Mouse (Mus musculus): ENCODE data around the gene P2ry12.

Gene P2ry12

GRCm38 (mm10) chr3:59234878-59235277, 27.8 kb downstream of the P2ry12 start:
- DNase-seq (ENCODE audit: low spot score in 2 of 2): no peak

GRCm38 (mm10) chr3:59230912-59231311, 31.8 kb downstream of the P2ry12 start:
- peak in 1 of 2 experiments; percentile 46 for DNase-seq (ENCODE audit: low spot score in 2 of 2)

GRCm38 (mm10) chr3:59228730-59229551, 33.7 kb downstream of the P2ry12 start:
- peak in 1 of 2 experiments; percentile 51 for DNase-seq (ENCODE audit: low spot score in 2 of 2)

GRCm38 (mm10) chr3:59227696-59228095, 35.0 kb downstream of the P2ry12 start:
- DNase-seq (ENCODE audit: low spot score in 2 of 2): no peak

GRCm38 (mm10) chr3:59225411-59225810, 37.3 kb downstream of the P2ry12 start:
- no peak for DNase-seq (ENCODE audit: low spot score in 2 of 2)

GRCm38 (mm10) chr3:59222303-59222702, 40.4 kb downstream of the P2ry12 start:
- DNase-seq (ENCODE audit: low spot score in 2 of 2): no peak

GRCm38 (mm10) chr3:59219326-59219725, 43.3 kb downstream of the P2ry12 start:
- DNase-seq (ENCODE audit: low spot score in 2 of 2): no peak

- DNase-seq (ENCODE audit: low spot score in 2 of 2): no peak
Measured at GRCm38 (mm10) chr3:59217211-59217610, 45.5 kb downstream of the P2ry12 start.

- no peak for DNase-seq (ENCODE audit: low spot score in 2 of 2)
Measured at GRCm38 (mm10) chr3:59212404-59212803, 50.3 kb downstream of the P2ry12 start.

GRCm38 (mm10) chr3:59211784-59212183, 50.9 kb downstream of the P2ry12 start:
- no peak for DNase-seq (ENCODE audit: low spot score in 2 of 2)

- no peak for DNase-seq (ENCODE audit: low spot score in 2 of 2)
Measured at GRCm38 (mm10) chr3:59210727-59211126, 51.9 kb downstream of the P2ry12 start, which contains the start of gene P2ry13. Gene P2ry13 (minus strand): TSS chr3:59210882.

- no peak for DNase-seq (ENCODE audit: low spot score in 2 of 2)
Measured at GRCm38 (mm10) chr3:59210089-59210488, 52.6 kb downstream of the P2ry12 start.

- DNase-seq (ENCODE audit: low spot score in 2 of 2): peak in 1 of 2 experiments; percentile 47
Measured at GRCm38 (mm10) chr3:59208650-59209548, 53.8 kb downstream of the P2ry12 start.

GRCm38 (mm10) chr3:59205941-59206340, 56.7 kb downstream of the P2ry12 start:
- DNase-seq (ENCODE audit: low spot score in 2 of 2): no peak

- DNase-seq (ENCODE audit: low spot score in 2 of 2): no peak
Measured at GRCm38 (mm10) chr3:59204719-59205503, 57.8 kb downstream of the P2ry12 start.

GRCm38 (mm10) chr3:59203802-59204520, 58.7 kb downstream of the P2ry12 start:
- DNase-seq (ENCODE audit: low spot score in 2 of 2): no peak

- no peak for DNase-seq (ENCODE audit: low spot score in 2 of 2)
Measured at GRCm38 (mm10) chr3:59197329-59197948, 65.2 kb downstream of the P2ry12 start.

GRCm38 (mm10) chr3:59194938-59195337, 67.7 kb downstream of the P2ry12 start, which contains the start of gene Gpr87:
Gene Gpr87 (minus strand): TSS chr3:59195104.
- DNase-seq (ENCODE audit: low spot score in 2 of 2): no peak

- DNase-seq (ENCODE audit: low spot score in 2 of 2): no peak
Measured at GRCm38 (mm10) chr3:59194099-59194498, 68.6 kb downstream of the P2ry12 start.

GRCm38 (mm10) chr3:59191674-59192073, 71.0 kb downstream of the P2ry12 start:
- DNase-seq (ENCODE audit: low spot score in 2 of 2): no peak

Data from frontal cortex, postnatal 36 days (tissue).